Mouse (Mus musculus) hindbrain, embryonic 13.5 days (tissue): ENCODE data around the gene Chchd4. TPM values are rescaled to one million over a fixed set of nuclear protein-coding genes. Genes with fewer than 3 reads are reported as not detected.

Experiments
- ATAC-seq: fragments of 200-750 bp; cut with Nextera tagmentation; 2 replicates; pipeline ENCODE4 v1.8.0; 2017; ENCODE audit warnings: moderate TSS enrichment; ENCODE audit not compliant: low FRiP score
- H3K27ac ChIP-seq: fragments of 300-500 bp; sonication (generic); 2 replicates; pipeline ENCODE4 v1.5.1; 2015; ENCODE audit warnings: inconsistent platforms, mild to moderate bottlenecking, moderate library complexity
- H3K27me3 ChIP-seq: fragments of 300-500 bp; sonication (generic); 2 replicates; pipeline ENCODE4 v1.6.1; 2015; ENCODE audit warnings: mild to moderate bottlenecking, inconsistent platforms
- H3K36me3 ChIP-seq: fragments of 300-500 bp; sonication (generic); 2 replicates; pipeline ENCODE4 v1.6.1; 2015; ENCODE audit warnings: mild to moderate bottlenecking, inconsistent platforms
- H3K4me1 ChIP-seq: fragments of 300-500 bp; sonication (generic); replicated peaks from 2 replicates; pipeline ENCODE4 v1.6.1; 2015; ENCODE audit warnings: inconsistent platforms
- H3K4me2 ChIP-seq: fragments of 300-500 bp; sonication (generic); 2 replicates; pipeline ENCODE4 v1.6.1; 2015; ENCODE audit warnings: inconsistent platforms, mild to moderate bottlenecking, moderate library complexity
- H3K4me3 ChIP-seq: fragments of 300-500 bp; sonication (generic); 2 replicates; pipeline ENCODE4 v1.5.1; 2015; ENCODE audit warnings: mild to moderate bottlenecking, inconsistent platforms
- H3K9ac ChIP-seq: fragments of 300-500 bp; sonication (generic); 2 replicates; pipeline ENCODE4 v1.6.1; 2015; ENCODE audit warnings: mild to moderate bottlenecking, inconsistent platforms
- H3K9me3 ChIP-seq: fragments of 300-500 bp; sonication (generic); 2 replicates; pipeline ENCODE4 v1.6.1; 2016; ENCODE audit warnings: inconsistent platforms
- WGBS: fragments of 180-500 bp; shearing (Covaris S2); methylation state at CpG from one replicate; pipeline ENCODE4 v1.1.7; 2015; 5-methylcytosine and 5-hydroxymethylcytosine counted together
- polyA plus RNA-seq: library from polyadenylated mRNA; unstranded; fragments of >200 nt; fragmentation: Nextera tagmentation; extraction: Ambion mirVana; gene quantifications from 2 replicates; pipeline ENCODE4 v1.2.1, GENCODE M21; 2015

The Chchd4 gene
- polyA plus RNA-seq, result 29.9 and 30.4 TPM in 2 replicates

- Histone ChIP-seq H3K9me3 (no peaks in the 10 kb centered on the region), H3K4me3 (peak within 1 kb of the TSS; percentile 81), H3K4me1 (peaks cover 36% of the 10 kb centered on the region), H3K27ac (peak within 1 kb of the TSS; percentile 83), H3K27me3 (no peaks in the 10 kb centered on the region), H3K36me3 (peaks cover 19% of the 10 kb centered on the region), H3K4me2 (peak within 1 kb of the TSS; percentile 85), H3K9ac (peak within 1 kb of the TSS; percentile 83)
- peak; percentile 96 for ATAC-seq
- under 1% methylated on average over 74 of the region's 74 CpGs for whole genome bisulfite sequencing
Observed at GRCm38 (mm10) chr6:91472868-91473804, at the start of gene Chchd4, which contains the start of gene Tmem43. Gene Chchd4 (minus strand): TSS chr6:91473546. Gene Tmem43 (plus strand): TSS chr6:91473703.

GRCm38 (mm10) chr6:91522816-91523215 is 49.5 kb upstream of the Chchd4 start:
- WGBS, result 96% methylated on average over 5 of the region's 5 CpGs
- ATAC-seq, result no peak
- Histone ChIP-seq H3K27ac (no peak overlapping the region), H3K27me3 (no peaks in the 10 kb centered on the region), H3K4me3 (no peak overlapping the region), H3K9ac (no peak overlapping the region), H3K9me3 (no peaks in the 10 kb centered on the region), H3K4me2 (no peak overlapping the region), H3K36me3 (peaks cover 69% of the 10 kb centered on the region), H3K4me1 (no peaks in the 10 kb centered on the region)

GRCm38 (mm10) chr6:91518454-91519020 is 45.2 kb upstream of the Chchd4 start:
- Histone ChIP-seq H3K9me3 (no peaks in the 10 kb centered on the region), H3K36me3 (peaks cover 55% of the 10 kb centered on the region), H3K4me2 (no peak overlapping the region), H3K27ac (no peak overlapping the region), H3K4me1 (peaks cover 29% of the 10 kb centered on the region), H3K4me3 (no peak overlapping the region), H3K9ac (no peak overlapping the region), H3K27me3 (no peaks in the 10 kb centered on the region)
- 97% methylated on average over 7 of the region's 7 CpGs for WGBS
- no peak for ATAC-seq

- peak within 1 kb of the TSS; percentile 82 for H3K27ac ChIP-seq
- H3K4me2 ChIP-seq, result peak within 1 kb of the TSS; percentile 74
- peak within 1 kb of the TSS; percentile 80 for H3K4me3 ChIP-seq
- H3K27me3 ChIP-seq, result no peaks in the 10 kb centered on the region
- ATAC-seq, result peak; percentile 97
- H3K36me3 ChIP-seq, result peaks cover 30% of the 10 kb centered on the region
- H3K9ac ChIP-seq, result peak within 1 kb of the TSS; percentile 89
- peaks cover 30% of the 10 kb centered on the region for H3K4me1 ChIP-seq
- H3K9me3 ChIP-seq, result no peaks in the 10 kb centered on the region
- WGBS, result under 1% methylated on average over 80 of the region's 80 CpGs
Observed at GRCm38 (mm10) chr6:91515545-91516449, 42.5 kb upstream of the Chchd4 start, which contains the start of the genes Xpc and Lsm3. Gene Xpc (minus strand): TSS chr6:91515888. Gene Lsm3 (plus strand): TSS chr6:91515928.

- Histone ChIP-seq H3K9ac (peak overlapping the region; percentile 82), H3K4me2 (peak overlapping the region; percentile 74), H3K4me1 (peaks cover 30% of the 10 kb centered on the region), H3K27ac (peak overlapping the region; percentile 82), H3K27me3 (no peaks in the 10 kb centered on the region), H3K9me3 (no peaks in the 10 kb centered on the region), H3K36me3 (peaks cover 30% of the 10 kb centered on the region), H3K4me3 (peak overlapping the region; percentile 80)
- no peak; the same call in 1 of the 2 replicates for ATAC-seq
- WGBS, result 34% methylated on average over 10 of the region's 10 CpGs
Observed at GRCm38 (mm10) chr6:91514737-91515362, 41.5 kb upstream of the Chchd4 start.

GRCm38 (mm10) chr6:91514135-91514534 is 40.8 kb upstream of the Chchd4 start:
- H3K4me3 ChIP-seq, result 0 out of 2 replicates have a peak overlapping the region, but pooled peaks have one; percentile 80
- no peaks in the 10 kb centered on the region for H3K9me3 ChIP-seq
- peaks cover 24% of the 10 kb centered on the region for H3K36me3 ChIP-seq
- H3K9ac ChIP-seq, result peak overlapping the region; percentile 82; the same call in 1 of the 2 replicates
- peak overlapping the region; percentile 74 for H3K4me2 ChIP-seq
- peaks cover 30% of the 10 kb centered on the region for H3K4me1 ChIP-seq
- H3K27me3 ChIP-seq, result no peaks in the 10 kb centered on the region
- no peak for ATAC-seq
- H3K27ac ChIP-seq, result no peak overlapping the region

GRCm38 (mm10) chr6:91510211-91510610 is 36.9 kb upstream of the Chchd4 start:
- Histone ChIP-seq H3K27me3 (no peaks in the 10 kb centered on the region), H3K27ac (no peak overlapping the region), H3K4me3 (no peak overlapping the region), H3K9ac (no peak overlapping the region), H3K9me3 (no peaks in the 10 kb centered on the region), H3K36me3 (peaks cover 47% of the 10 kb centered on the region), H3K4me2 (no peak overlapping the region), H3K4me1 (peaks cover 17% of the 10 kb centered on the region)
- 87% methylated on average over 10 of the region's 10 CpGs for WGBS
- ATAC-seq, result no peak

- H3K9me3 ChIP-seq, result no peaks in the 10 kb centered on the region
- H3K27me3 ChIP-seq, result no peaks in the 10 kb centered on the region
- no peak for ATAC-seq
- H3K36me3 ChIP-seq, result peaks cover 56% of the 10 kb centered on the region
- H3K4me3 ChIP-seq, result no peak overlapping the region
- peaks cover 8% of the 10 kb centered on the region for H3K4me1 ChIP-seq
- 45% methylated on average over 7 of the region's 7 CpGs for WGBS
- no peak overlapping the region for H3K9ac ChIP-seq
- no peak overlapping the region for H3K27ac ChIP-seq
- H3K4me2 ChIP-seq, result no peak overlapping the region
Observed at GRCm38 (mm10) chr6:91509326-91509725, 36.0 kb upstream of the Chchd4 start.

GRCm38 (mm10) chr6:91508041-91508440 is 34.7 kb upstream of the Chchd4 start:
- no peak overlapping the region for H3K4me3 ChIP-seq
- H3K4me2 ChIP-seq, result no peak overlapping the region
- WGBS, result 92% methylated on average over 3 of the region's 3 CpGs
- H3K27ac ChIP-seq, result no peak overlapping the region
- no peaks in the 10 kb centered on the region for H3K27me3 ChIP-seq
- H3K4me1 ChIP-seq, result no peaks in the 10 kb centered on the region
- H3K9ac ChIP-seq, result no peak overlapping the region
- ATAC-seq, result no peak
- peaks cover 68% of the 10 kb centered on the region for H3K36me3 ChIP-seq
- no peaks in the 10 kb centered on the region for H3K9me3 ChIP-seq

GRCm38 (mm10) chr6:91506036-91506435 is 32.7 kb upstream of the Chchd4 start:
- no peak overlapping the region for H3K27ac ChIP-seq
- 93% methylated on average over 5 of the region's 5 CpGs for WGBS
- H3K4me2 ChIP-seq, result no peak overlapping the region
- no peaks in the 10 kb centered on the region for H3K4me1 ChIP-seq
- H3K4me3 ChIP-seq, result no peak overlapping the region
- no peak for ATAC-seq
- H3K27me3 ChIP-seq, result no peaks in the 10 kb centered on the region
- H3K36me3 ChIP-seq, result peaks cover 86% of the 10 kb centered on the region
- no peak overlapping the region for H3K9ac ChIP-seq
- H3K9me3 ChIP-seq, result no peaks in the 10 kb centered on the region

- Histone ChIP-seq H3K9ac (no peak overlapping the region), H3K4me3 (no peak overlapping the region), H3K9me3 (no peaks in the 10 kb centered on the region), H3K4me2 (no peak overlapping the region), H3K36me3 (peaks cover 99% of the 10 kb centered on the region), H3K4me1 (no peaks in the 10 kb centered on the region), H3K27me3 (no peaks in the 10 kb centered on the region), H3K27ac (no peak overlapping the region)
- ATAC-seq, result no peak
- WGBS, result 90% methylated on average over 1 of the region's 1 CpGs
Observed at GRCm38 (mm10) chr6:91503302-91503701, 30.0 kb upstream of the Chchd4 start.
